Mouse (Mus musculus): ENCODE measurements around the gene Pitpna.
A peak's percentile ranks its signal among the peaks of the same experiment; 100 is the strongest.
"Not testable (repeated sequence)": the region's sequence is repeated elsewhere in the genome, so short reads cannot be mapped to it uniquely, and the experiment has no call there.

Pitpna gene

GRCm38 (mm10) chr11:75587493-75588284 is at the start of gene Pitpna:
Pitpna (plus strand) TSS chr11:75588097.
- peak; percentile 95 for DNase-seq

- DNase-seq, result peak; percentile 69
These were observed 49.5 kb upstream of the Pitpna start for GRCm38 (mm10) chr11:75538184-75538969.

- no peak for DNase-seq
These were observed 49.0 kb upstream of the Pitpna start for GRCm38 (mm10) chr11:75538970-75539299.

DNA sequence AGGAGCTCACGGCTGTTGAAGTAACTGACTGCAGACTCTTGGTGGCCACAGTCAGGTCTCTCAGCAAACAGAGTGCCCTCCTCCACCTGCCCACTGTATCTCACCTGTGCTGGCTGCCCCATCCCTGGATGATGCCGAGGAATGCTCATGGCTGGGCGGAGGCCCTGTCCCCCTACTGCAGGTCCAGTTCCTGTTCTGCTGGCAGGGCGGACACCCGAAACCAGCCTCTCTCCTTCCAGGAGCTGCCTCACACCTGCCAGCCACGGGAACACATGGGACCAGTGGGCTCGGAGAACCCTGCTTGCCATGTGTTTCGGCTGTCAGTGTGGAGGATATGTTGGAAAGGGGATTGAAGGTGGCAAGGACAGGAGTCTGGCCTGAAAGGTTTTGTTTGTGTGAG is 47.7 kb upstream of the Pitpna start:
- no peak for DNase-seq

DNA sequence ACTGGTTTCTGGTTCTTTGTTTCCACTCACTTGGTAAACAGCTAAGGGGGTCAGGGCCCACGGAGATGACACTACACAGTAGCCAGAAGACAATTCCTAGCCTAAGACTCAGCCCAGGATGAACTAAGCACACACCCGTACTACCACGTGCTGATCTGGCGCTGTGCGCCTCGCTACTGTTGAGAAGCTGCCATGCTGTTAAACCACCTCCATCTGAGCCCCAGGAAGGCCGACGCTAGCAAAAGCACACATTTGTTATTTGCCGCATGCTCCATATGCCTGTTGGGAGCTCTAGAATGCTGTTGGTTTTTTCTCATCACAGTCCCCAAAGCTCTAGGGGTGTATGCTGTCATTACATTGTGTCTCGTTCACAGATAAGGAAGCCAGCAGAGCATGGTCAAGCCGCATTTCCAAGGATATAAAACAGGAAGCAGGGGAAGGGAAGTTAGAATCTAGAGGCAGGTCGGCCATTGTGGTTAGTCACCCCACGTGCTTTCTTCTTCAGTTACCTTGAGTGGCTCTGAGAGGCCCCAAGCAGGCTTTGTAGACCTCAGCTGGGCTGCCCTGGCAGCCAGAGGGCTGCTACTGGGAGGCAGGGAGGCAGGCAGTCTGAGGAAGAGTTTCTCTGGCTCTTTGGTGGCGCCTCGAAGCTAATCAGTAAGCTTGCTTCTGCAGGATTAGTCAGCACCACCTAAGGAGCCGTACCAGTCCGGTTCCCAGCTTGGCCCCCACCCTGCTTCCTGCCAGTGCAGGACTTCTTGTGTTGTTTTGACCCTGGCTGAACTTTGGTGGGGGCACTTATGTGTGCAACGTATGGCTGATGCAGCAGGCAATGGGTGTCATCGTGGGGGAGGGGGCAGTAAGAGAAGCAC is 47.0 kb upstream of the Pitpna start:
- no peak for DNase-seq

DNA sequence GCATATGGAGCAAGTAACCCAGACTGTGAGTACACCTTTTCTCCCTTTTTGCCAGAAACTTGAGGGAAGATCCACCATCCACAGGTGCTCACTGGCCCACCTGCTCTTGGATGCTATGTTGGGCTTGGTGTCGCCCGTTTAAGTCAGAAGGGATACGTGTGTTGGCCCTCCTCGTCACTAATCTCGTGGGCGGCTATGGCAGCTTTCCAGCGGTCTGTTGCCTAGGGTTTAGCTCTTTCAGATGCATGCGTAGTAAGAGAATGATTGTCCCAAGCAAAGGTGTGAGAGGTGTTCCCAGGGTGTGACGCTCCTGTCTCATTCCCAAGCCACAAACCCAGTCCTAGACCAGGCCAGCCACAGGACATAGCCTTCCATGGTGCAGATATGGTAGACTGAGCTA is 43.2 kb upstream of the Pitpna start:
- peak; percentile 61 for DNase-seq

DNA sequence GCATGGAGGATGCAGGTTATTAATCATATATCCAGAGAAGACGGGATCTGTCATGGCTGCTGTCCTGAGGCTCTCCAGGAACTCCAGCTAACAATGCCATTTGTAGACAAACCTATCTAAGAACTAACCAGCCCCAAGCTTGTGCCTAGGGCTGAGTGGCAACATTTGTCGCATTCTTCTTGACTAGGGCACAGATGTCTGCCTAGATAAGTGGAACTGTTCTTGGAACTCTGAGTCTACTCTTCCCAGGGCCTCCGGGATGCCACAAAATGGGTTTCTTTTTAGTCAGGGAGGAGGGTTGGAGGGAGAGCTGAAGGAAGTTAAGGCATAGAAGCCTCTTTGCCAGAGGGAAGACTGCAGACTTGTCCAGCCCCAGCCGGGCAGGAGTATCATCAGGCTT is 41.8 kb upstream of the Pitpna start:
- DNase-seq, result no peak

- peak; percentile 63 for DNase-seq
These were observed 38.2 kb upstream of the Pitpna start for GRCm38 (mm10) chr11:75549658-75550111.

- no peak for DNase-seq
These were observed 37.5 kb upstream of the Pitpna start for GRCm38 (mm10) chr11:75550200-75550946.

DNA sequence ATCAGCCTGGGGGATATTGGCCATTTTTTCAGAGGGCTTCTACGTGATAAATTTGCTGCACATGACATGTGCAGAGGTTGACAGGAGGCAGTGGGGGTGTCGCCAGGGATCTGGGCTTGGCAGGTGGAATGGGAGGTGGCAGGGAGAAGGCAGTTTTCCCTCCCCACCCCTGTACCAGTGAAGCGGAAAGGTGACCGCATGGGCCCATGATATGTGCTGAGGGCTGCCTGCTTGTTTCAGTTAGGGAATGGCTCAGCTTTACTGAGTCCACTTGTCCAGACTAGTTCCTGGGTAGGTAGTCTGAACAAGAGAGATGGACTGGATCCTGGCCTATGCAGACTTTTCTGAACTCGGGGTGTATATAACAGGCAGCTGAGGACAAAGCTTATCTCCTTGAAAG is 36.6 kb upstream of the Pitpna start:
- no peak for DNase-seq

GRCm38 (mm10) chr11:75551961-75552441 is 35.9 kb upstream of the Pitpna start:
- peak; percentile 85 for DNase-seq

GRCm38 (mm10) chr11:75552906-75553482 is 34.9 kb upstream of the Pitpna start:
- DNase-seq, result no peak

DNA sequence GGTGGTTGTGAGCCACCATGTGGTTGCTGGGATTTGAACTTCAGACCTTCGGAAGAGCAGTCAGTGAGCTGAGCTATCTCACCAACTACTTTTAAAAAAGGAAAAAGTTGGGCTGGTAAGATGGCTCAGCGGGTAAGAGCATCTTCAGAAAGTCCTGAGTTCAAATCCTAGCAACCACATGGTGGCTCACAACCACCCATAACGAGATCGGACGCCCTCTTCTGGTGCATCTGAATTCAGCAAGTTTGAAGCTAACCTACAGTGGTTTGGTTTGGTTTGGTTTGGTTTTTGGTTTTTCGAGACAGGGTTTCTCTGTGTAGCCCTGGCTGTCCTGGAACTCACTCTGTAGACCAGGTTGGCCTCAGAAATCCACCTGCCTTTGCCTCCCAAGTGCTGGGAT is 31.9 kb upstream of the Pitpna start:
- DNase-seq, result not testable (repeated sequence)

DNA sequence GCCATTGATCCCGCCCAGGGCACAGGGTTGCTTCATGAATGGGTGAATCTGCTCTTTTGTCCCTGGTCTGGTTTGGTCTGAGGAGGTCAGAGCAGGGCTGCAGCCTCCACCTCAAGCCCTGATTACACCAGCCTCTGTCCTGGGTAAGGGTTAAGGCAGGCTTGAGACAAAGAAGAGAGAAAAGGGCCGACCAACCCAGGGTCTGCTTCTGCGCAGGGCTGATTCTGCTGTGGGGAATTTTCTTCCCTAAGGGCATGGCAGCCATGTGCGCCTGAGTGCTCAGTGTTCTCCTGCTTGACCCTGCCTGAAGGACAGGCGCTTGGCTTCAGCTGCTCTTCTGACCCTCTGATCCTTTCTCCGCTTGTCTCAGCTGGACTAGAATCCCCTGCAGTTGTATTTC is 30.8 kb upstream of the Pitpna start:
- no peak for DNase-seq

GRCm38 (mm10) chr11:75558101-75558500 is 29.8 kb upstream of the Pitpna start:
- peak; percentile 24 for DNase-seq

GRCm38 (mm10) chr11:75559870-75560504 is 27.9 kb upstream of the Pitpna start:
- DNase-seq, result no peak

- DNase-seq, result peak; percentile 44
These were observed 27.1 kb upstream of the Pitpna start for GRCm38 (mm10) chr11:75560530-75561409.

DNA sequence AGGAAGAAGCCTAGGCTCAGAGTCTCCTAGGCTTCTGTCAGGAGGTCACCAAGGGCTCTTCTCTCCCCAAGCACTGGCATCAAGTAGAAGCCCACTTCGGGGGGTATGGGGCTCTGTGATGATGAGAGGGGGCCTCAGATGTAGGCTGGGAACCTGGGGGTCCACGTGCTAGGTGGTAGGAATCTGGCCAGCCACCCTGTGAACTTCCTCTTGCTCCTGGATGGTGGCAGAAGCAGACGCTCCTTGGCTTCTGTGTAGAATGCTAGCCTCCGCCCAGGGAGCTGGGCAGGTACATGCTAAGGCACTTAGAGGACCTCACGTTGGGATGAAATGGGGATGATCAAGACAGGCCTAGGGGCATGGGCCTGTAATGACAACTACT is 26.5 kb upstream of the Pitpna start:
- DNase-seq, result no peak

DNA sequence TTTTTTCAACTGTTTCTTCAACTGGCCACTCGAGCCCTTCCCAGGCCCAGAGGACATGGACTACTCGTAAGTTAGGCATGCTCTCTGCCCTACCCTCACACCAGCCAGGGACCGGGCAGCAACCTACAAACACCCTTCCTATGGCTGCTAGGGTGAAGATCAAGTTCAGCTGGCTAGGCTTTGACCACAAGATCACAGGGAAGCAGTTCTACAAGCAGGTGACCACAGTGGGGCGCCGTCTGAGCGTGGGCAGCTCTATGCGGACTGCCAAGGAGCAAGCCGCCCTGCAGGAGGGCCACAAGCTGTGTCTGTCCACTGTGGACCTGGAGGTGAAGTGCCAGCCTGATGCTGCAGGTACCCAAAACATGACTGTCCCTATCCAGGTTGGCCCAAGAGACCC is 25.1 kb upstream of the Pitpna start:
- DNase-seq, result peak; percentile 88

DNA sequence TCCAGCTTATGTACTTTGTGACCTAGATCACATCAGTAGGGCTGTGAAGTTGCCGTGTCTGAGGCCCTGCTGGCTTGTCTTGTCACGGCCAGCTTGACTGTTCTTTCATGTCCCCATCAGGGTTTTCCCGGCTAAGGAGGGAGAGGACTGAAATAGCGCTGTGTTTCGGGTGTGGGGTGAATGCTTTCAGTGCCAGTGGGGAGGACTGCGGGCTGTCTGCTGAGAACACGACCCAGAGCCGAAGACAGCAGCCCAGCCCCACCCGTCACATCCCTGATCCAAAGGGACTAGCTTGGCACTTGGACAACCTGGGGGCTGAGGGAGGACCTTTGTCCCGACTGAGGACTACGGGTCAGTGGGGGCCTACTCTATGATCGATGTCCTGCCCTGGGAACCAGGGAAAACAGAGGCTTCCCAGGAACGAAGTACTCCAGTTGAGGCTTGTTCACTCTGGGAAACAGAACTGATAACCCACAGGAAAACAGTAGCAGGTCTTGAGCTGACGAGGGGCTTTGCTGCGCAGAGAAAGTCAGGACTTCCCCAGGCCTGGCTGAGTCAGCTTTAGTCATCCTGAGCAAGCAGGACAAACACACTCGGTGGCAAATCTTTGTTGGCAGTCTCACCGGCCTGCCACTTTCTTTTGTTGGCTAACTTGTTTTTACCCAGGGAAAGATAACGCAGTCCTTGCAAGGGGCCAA is 23.9 kb upstream of the Pitpna start:
- peak; percentile 50 for DNase-seq

Measured in cerebellum, adult 11-12 months (tissue).